Mouse (Mus musculus): ENCODE data around the gene Adgrg3.

DNA sequence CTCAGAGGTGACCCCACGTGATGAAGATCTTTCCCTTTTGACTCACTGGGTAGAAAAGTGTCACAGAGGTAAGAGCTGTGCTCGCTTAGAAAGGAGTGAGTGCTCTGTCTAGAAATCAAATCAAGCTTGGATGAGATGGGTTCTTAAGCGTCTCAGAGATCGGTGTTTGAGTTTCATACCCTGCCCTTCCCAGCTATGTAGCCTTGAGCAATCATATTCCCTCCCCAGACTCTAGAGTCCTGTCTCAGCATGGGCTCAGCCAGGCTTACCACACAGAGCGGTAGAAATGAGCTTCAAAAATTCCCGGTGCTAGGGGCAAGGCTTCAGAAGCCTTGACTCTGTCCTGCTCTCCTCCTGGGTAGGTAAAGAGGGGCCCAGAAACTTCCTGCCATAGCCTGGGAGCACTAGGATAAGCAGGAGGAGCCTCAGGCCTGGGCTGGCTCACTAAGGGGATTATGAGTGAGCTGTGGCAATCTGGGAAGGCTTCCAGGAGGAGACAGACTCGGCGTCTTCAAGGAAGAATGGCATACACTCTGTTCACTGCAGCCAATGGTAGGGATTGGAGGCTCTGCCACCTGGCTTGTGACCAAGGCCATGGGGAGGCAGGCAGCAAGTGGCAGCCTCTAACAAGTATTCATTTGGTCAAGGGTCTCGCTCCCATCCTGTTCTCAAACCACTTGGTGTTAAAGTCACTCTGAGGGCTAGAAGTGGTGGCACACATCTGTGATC is 24.3 kb upstream of the Adgrg3 start:
- TF ChIP-seq CTCF (IDR thresholded peaks at IDR 0.05; ENCODE audit: low read depth), result no peak
- no peak for TF ChIP-seq EP300 (IDR thresholded peaks at IDR 0.05; ENCODE audit: low read depth)
